Mouse (Mus musculus) kidney, adult 2 months (tissue): ENCODE data around the gene Smap1. TPM values are rescaled to one million over a fixed set of nuclear protein-coding genes. Genes with fewer than 3 reads are reported as not detected.

ENCODE experiments used
- DNase-seq: peaks from one replicate; pipeline ENCODE4 v3.0.0; 2021
- H3K27ac ChIP-seq: fragments of 200-500 bp; 2 replicates; pipeline ENCODE4 v1.5.1; 2012; ENCODE audit warnings: low read depth, low read length, control low read depth, inconsistent platforms; ENCODE audit not compliant: insufficient read depth
- H3K27me3 ChIP-seq: fragments of 200-500 bp; replicated peaks from 2 replicates; pipeline ENCODE4 v1.6.1; 2012; ENCODE audit warnings: mild to moderate bottlenecking, moderate library complexity, low read length, inconsistent platforms; ENCODE audit not compliant: control insufficient read depth, insufficient read depth
- H3K36me3 ChIP-seq: fragments of 200-500 bp; 2 replicates; pipeline ENCODE4 v1.6.1; 2012; ENCODE audit warnings: mild to moderate bottlenecking, moderate library complexity, low read length, inconsistent platforms; ENCODE audit not compliant: control insufficient read depth, insufficient read depth
- H3K4me1 ChIP-seq: fragments of 200-500 bp; 2 replicates; pipeline ENCODE4 v1.6.1; 2011; ENCODE audit warnings: low read length; ENCODE audit not compliant: control insufficient read depth, insufficient read depth
- H3K4me3 ChIP-seq: fragments of 200-500 bp; 2 replicates; pipeline ENCODE4 v1.5.1; 2011; ENCODE audit warnings: mild to moderate bottlenecking, low read depth, low read length, control low read depth; ENCODE audit not compliant: insufficient read depth
- CTCF ChIP-seq: fragments of 200-500 bp; conservative IDR thresholded peaks from 2 replicates; pipeline ENCODE4 v1.5.1; 2011; ENCODE audit warnings: low read depth, mild to moderate bottlenecking, control low read depth, low read length, moderate library complexity, mixed read lengths; ENCODE audit not compliant: insufficient read depth, insufficient read length
- POLR2A ChIP-seq: fragments of 200-500 bp; IDR thresholded peaks from one replicate; pipeline ENCODE4 v1.6.1; 2011; ENCODE audit warnings: low read depth, low read length, control low read depth
- WGBS: fragments of 180-500 bp; shearing (Covaris S2); methylation state at CpG from one replicate; pipeline ENCODE4 v1.1.7; 2018; 5-methylcytosine and 5-hydroxymethylcytosine counted together
- polyA plus RNA-seq: library from polyadenylated mRNA; depleted of rRNA; stranded (reverse); fragments of >200 nt; gene quantifications from 2 replicates; pipeline ENCODE4 v1.2.3, GENCODE M21; 2012

Smap1 gene
- polyA plus RNA-seq, 1 experiment = 57.8 TPM

DNA sequence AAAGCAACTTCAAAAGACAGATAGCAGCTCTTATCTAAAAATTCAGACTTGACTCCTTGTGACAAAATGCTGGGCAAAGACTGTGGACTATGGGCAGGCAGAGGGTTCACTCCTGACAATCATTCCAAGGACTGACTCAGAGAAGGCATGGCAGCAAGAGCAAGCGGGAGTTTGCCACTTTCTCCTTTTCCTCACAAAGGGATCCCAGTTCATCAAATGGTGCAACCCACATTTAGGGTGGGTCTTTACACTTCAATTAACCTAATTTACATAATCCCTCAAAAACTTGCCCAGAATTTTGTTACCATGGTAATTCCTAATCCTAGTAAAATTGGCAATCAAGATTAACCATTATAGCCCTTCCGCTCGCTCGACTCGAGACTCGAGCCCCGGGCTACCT is 37.2 kb downstream of the Smap1 start:
- H3K4me1 ChIP-seq = no peaks in the 10 kb centered on the region
- no peak overlapping the region for H3K27ac ChIP-seq
- TF ChIP-seq POLR2A = no peak
- no peak for TF ChIP-seq CTCF
- no peak overlapping the region for H3K4me3 ChIP-seq
- no peaks in the 10 kb centered on the region for H3K27me3 ChIP-seq
- DNase-seq = no peak
- no peaks in the 10 kb centered on the region for H3K36me3 ChIP-seq
- 96% methylated on average over 7 of the region's 7 CpGs for WGBS

DNA sequence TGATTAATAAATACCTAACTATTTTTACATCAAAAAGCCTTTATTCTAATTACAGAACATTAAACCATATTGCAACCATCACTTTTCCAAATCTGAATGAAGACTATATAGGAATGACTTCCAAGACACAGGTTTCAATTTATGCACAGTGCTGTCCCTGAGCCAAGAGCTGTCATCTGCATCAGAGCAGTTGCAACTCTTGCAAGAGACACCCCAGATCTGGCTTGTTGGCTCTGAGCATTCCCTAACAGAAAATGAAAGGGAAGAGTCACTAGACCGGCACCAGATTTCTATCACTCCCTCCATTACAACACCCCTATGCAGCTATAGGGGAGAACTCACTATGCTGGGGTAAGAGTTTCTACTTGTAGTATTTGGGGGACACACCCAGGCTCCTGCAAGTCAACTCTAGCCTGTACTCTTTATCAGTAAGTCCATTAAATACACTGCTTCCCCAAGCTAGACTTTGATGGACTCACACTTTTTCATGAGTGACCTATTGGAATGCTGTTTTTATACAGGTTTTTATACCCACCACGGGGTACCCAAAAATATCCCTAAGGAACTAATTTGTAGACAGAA is 37.9 kb downstream of the Smap1 start:
- no peak for DNase-seq
- H3K27ac ChIP-seq = no peak overlapping the region
- no peak for TF ChIP-seq POLR2A
- TF ChIP-seq CTCF = no peak
- no peak overlapping the region for H3K4me3 ChIP-seq
- 92% methylated on average over 2 of the region's 2 CpGs for WGBS
- H3K4me1 ChIP-seq = no peaks in the 10 kb centered on the region
- no peaks in the 10 kb centered on the region for H3K27me3 ChIP-seq
- H3K36me3 ChIP-seq = no peaks in the 10 kb centered on the region

DNA sequence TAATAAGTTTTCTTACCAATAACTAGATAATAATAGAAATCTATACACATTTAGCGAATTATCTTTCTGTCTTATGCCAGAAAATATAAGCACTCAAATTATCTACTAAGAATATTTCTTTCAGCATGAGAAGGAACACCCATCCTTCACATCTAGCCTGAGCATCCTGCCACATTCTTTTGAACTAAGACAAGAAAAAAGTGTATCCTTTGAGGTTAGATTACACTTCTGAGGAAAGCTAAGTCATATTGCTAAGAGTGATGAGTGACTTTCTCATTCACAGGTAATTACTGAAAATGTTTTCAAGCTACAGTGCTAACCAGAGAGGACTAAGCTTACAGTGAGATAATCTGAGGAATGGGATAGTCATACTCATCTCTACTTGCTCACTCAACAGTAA is 39.4 kb downstream of the Smap1 start:
- Histone ChIP-seq H3K4me1 (no peaks in the 10 kb centered on the region), H3K27ac (no peak overlapping the region), H3K36me3 (no peaks in the 10 kb centered on the region), H3K4me3 (no peak overlapping the region), H3K27me3 (no peaks in the 10 kb centered on the region)
- WGBS = 100% methylated on average over 1 of the region's 1 CpGs
- no peak for DNase-seq
- TF ChIP-seq POLR2A = no peak
- TF ChIP-seq CTCF = no peak

DNA sequence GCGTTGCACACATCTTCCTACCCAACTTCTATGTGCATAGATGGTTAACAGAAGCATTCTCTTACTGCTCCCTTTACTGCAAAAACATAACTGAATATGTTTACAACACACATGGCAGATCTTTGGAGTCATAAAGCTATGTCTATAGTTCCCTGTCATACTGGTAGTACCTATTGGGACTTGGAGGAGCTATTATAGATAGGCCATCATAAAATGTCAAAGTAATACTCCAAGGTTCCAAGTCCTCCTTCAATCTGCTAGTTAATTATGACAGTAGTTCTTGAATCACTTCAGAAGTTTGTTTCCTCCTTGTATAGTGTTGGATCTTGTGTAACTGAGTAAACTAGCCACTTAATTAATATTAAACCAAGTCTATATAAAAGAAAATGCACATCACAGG is 49.9 kb downstream of the Smap1 start:
- 97% methylated on average over 1 of the region's 1 CpGs for WGBS
- H3K36me3 ChIP-seq = peaks cover 3% of the 10 kb centered on the region; the same call in 1 of the 2 replicates
- no peaks in the 10 kb centered on the region for H3K27me3 ChIP-seq
- no peak for DNase-seq
- H3K4me3 ChIP-seq = no peak overlapping the region
- no peak overlapping the region for H3K27ac ChIP-seq
- TF ChIP-seq POLR2A = no peak
- no peak for TF ChIP-seq CTCF
- peaks cover 2% of the 10 kb centered on the region; the same call in 1 of the 2 replicates for H3K4me1 ChIP-seq

DNA sequence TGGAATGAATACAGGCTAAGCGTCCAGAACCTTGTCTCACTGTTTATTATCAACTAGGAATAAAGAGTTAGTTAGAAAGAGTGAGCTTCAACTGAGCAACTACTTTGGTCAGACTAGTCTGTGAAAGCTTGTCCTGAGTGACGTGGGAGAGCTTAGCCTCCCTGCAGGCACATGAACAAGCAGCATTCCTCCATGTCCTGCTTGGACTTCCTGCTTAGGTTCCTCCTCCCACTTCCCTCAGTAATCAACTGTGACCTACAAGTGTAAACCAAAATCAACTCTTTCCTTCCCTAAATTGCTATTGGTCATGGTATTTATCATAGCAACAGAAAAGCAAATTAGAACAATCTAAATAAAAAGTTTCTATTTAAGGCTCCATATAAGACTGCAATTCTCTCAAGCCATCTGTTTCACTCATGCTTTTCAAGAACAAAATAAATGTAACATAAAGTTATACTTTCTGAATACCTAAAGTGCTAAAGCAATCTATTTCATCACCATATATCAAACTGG is 54.7 kb downstream of the Smap1 start:
- H3K4me3 ChIP-seq = no peak overlapping the region
- no peak overlapping the region for H3K27ac ChIP-seq
- WGBS = 47% methylated on average over 2 of the region's 2 CpGs
- peaks cover 3% of the 10 kb centered on the region; the same call in 1 of the 2 replicates for H3K4me1 ChIP-seq
- no peaks in the 10 kb centered on the region for H3K27me3 ChIP-seq
- DNase-seq = no peak
- no peaks in the 10 kb centered on the region for H3K36me3 ChIP-seq
- no peak for TF ChIP-seq CTCF
- no peak for TF ChIP-seq POLR2A

DNA sequence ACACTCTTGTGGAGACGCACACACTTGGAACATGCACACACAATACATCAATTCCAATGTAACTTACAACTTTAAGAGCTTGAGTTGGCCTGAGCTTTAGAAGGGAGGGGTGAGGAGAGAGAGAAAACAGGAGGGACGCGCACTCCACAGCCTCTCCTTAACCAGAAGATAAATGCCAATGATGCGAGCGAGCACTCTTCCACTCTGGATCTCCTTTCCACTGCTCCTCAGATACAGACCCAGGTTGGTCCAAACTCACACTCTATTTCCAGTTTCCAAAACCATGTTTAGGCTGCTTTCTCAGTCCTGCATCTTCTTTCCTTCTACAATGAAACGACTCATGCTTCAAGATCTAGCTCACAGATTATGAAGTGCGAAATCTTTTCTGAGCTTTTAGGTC is 56.6 kb downstream of the Smap1 start:
- Histone ChIP-seq H3K4me1 (peaks cover 3% of the 10 kb centered on the region; the same call in 1 of the 2 replicates), H3K27ac (no peak overlapping the region), H3K4me3 (no peak overlapping the region), H3K36me3 (no peaks in the 10 kb centered on the region; the same call in 1 of the 2 replicates), H3K27me3 (no peaks in the 10 kb centered on the region)
- TF ChIP-seq CTCF (no peak), POLR2A (no peak)
- WGBS = 95% methylated on average over 7 of the region's 7 CpGs
- DNase-seq = no peak

DNA sequence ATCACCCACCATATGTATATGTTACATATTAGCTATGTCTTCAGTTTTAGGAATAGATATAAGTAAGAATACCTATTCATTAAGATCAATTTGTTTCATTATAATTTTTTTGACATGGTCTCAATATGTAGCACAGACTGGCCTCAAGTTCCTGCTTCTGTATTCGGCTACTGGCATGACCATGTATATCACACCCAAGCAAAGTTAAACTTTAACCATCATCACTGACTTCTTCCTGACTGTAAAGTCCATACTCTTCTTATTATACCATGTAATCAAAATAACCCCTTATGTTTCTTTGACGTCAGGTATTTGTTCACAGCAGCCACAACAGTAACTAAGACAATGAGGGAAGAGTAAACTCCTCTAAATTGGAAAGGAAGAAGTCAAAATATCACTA is 61.2 kb downstream of the Smap1 start:
- Histone ChIP-seq H3K27ac (no peak overlapping the region), H3K27me3 (no peaks in the 10 kb centered on the region), H3K36me3 (peaks cover 9% of the 10 kb centered on the region), H3K4me3 (no peak overlapping the region), H3K4me1 (no peaks in the 10 kb centered on the region)
- WGBS = 56% methylated on average over 2 of the region's 2 CpGs
- DNase-seq = no peak
- TF ChIP-seq CTCF (no peak), POLR2A (no peak)

DNA sequence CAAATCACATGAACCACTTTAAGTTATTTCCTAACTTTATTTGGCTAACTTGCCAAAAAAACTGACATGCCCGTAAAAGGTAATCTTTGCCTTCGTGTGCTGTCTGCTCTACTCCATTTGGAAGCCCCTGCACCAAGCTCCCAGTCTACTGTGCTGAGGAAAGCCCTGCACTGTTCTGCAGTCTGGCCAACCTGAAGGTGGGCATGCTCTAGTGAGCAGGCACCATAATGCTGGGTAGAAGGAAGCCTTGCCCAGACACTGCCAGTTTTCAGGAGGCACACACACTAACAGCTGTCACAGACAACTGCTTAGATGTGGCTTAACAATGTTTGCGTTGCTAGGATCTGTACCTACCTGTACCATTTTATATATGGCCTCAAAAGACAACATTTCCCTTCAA is 66.5 kb downstream of the Smap1 start:
- no peak overlapping the region for H3K4me3 ChIP-seq
- no peak for TF ChIP-seq CTCF
- no peaks in the 10 kb centered on the region for H3K27me3 ChIP-seq
- no peaks in the 10 kb centered on the region for H3K4me1 ChIP-seq
- no peak overlapping the region for H3K27ac ChIP-seq
- WGBS = 70% methylated on average over 3 of the region's 3 CpGs
- H3K36me3 ChIP-seq = peaks cover 10% of the 10 kb centered on the region
- DNase-seq = no peak
